Mouse (Mus musculus) spleen, adult 2 months (tissue): ENCODE data around the gene Hoxb5.

ENCODE experiments used
- CTCF ChIP-seq: fragments of 200-500 bp; IDR thresholded peaks from 2 replicates; pipeline ENCODE4 v1.5.1; 2011; ENCODE audit warnings: mild to moderate bottlenecking, inconsistent platforms; ENCODE audit not compliant: insufficient read depth, insufficient read length, insufficient replicate concordance; ENCODE audit errors: extremely low read depth
- POLR2A ChIP-seq: fragments of 200-500 bp; IDR thresholded peaks from 2 replicates; pipeline ENCODE4 v1.6.1; 2011; ENCODE audit warnings: low read depth, low read length, inconsistent platforms

DNA sequence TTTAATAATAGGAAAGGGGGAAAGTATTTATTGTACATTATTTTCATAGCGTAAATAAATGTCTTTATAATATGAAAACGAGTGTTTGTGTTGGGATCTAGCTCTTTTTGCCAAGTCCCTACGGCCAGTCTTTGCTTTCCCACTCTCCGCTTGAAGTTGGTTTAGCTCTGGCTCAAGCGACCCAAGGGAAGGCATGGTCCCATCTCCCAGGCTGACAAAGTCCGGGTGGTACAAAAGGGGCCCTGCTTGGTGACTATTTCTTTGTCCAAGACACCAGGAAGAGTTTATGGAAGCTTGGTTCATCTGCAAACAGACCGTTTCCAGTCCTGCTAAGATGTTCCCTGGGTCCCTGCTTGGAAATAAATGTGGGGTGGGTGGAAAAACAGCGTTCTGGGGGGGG, 50.8 kb downstream of the Hoxb5 start:
- no peak for TF ChIP-seq CTCF
- no peak for TF ChIP-seq POLR2A
